Mouse (Mus musculus): ENCODE measurements around the gene Pdzd7. TPM values are rescaled to one million over a fixed set of nuclear protein-coding genes. Genes with fewer than 3 reads are reported as not detected.
A peak's percentile ranks its signal among the peaks of the same experiment; 100 is the strongest.

Pdzd7 gene
- polyA plus RNA-seq (2012; rRNA removed) (0.85 and 0.99 TPM in 2 replicates), polyA plus RNA-seq (2014; fragmentation: Nextera tagmentation; extraction: Ambion mirVana) (0.26 and 0.47 TPM in 2 replicates)

DNA sequence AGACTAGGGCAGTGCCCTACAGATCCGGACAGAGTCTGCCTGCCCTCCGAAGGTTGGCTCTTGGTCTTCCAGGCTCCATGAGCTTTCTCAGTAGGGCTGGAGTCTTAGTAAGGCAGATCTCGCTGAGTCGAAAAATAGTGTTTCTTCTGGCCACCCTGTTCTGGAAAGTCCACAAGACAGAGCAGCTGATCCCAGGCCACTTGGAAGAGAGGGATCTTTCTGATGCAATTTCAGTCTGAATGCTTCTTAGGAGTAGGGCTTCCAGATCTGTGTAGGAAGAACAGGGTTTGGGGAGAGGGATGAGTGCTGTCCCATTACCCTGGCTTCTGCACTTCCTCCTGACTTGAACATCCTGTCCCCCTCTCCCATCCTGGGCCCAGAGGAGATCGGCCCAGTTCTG lies at the start of gene Pdzd7:
Gene Pdzd7 (minus strand): TSS at position 67 of the 400 bp plus-strand sequence.
- WGBS: 80% methylated on average over 5 of the region's 5 CpGs
- Histone ChIP-seq H3K27me3 (ENCODE audit: control insufficient read depth, insufficient read depth, low read length) (peaks cover 20% of the 10 kb centered on the region), H3K4me2 (replicated peaks; ENCODE audit: low read depth, low read length, severe bottlenecking) (peak within 1 kb of the TSS; percentile 87), H3K9me3 (ENCODE audit: control insufficient read depth, low read length) (no peaks in the 10 kb centered on the region), H3K27ac (replicated peaks; ENCODE audit: low read depth, low read length) (no peak within 1 kb of the TSS), H3K4me1 (ENCODE audit: control insufficient read depth, insufficient read depth, low read length) (peaks cover 25% of the 10 kb centered on the region), H3K36me3 (ENCODE audit: control insufficient read depth, insufficient read depth, low read length) (0 out of 2 replicates have a peak, but pooled peaks cover 2% of the 10 kb centered on the region), H3K9ac (ENCODE audit: low read depth, low read length, severe bottlenecking) (peak within 1 kb of the TSS; percentile 59), H3K4me3 (replicated peaks; ENCODE audit: low read length) (peak within 1 kb of the TSS; percentile 49)
- DNase-seq (ENCODE audit: low spot score): no peak
- ATAC-seq (ENCODE audit: low FRiP score, low read depth): no peak
- no peak for TF ChIP-seq POLR2A (IDR thresholded peaks at IDR 0.05; ENCODE audit: borderline replicate concordance, extremely low read depth, insufficient read depth, insufficient read length)

GRCm38 (mm10) chr19:45081841-45082550 lies 36.5 kb upstream of the Pdzd7 start:
- Histone ChIP-seq H3K4me1 (ENCODE audit: control insufficient read depth, insufficient read depth, low read length) (peaks cover 33% of the 10 kb centered on the region), H3K9me3 (ENCODE audit: control insufficient read depth, low read length) (no peaks in the 10 kb centered on the region), H3K4me2 (replicated peaks; ENCODE audit: low read depth, low read length, severe bottlenecking) (no peak overlapping the region), H3K36me3 (ENCODE audit: control insufficient read depth, insufficient read depth, low read length) (no peaks in the 10 kb centered on the region), H3K27me3 (ENCODE audit: control insufficient read depth, insufficient read depth, low read length) (peaks cover 43% of the 10 kb centered on the region), H3K4me3 (replicated peaks; ENCODE audit: low read length) (no peak overlapping the region), H3K27ac (replicated peaks; ENCODE audit: low read depth, low read length) (no peak overlapping the region), H3K9ac (ENCODE audit: low read depth, low read length, severe bottlenecking) (no peak overlapping the region)
- no peak for TF ChIP-seq POLR2A (IDR thresholded peaks at IDR 0.05; ENCODE audit: borderline replicate concordance, extremely low read depth, insufficient read depth, insufficient read length)
- ATAC-seq (ENCODE audit: low FRiP score, low read depth): no peak
- DNase-seq (ENCODE audit: low spot score): peak; percentile 69
- WGBS: 23% methylated on average over 11 of the region's 11 CpGs

GRCm38 (mm10) chr19:45081279-45081678 lies 35.8 kb upstream of the Pdzd7 start:
- Histone ChIP-seq H3K9me3 (ENCODE audit: control insufficient read depth, low read length) (no peaks in the 10 kb centered on the region), H3K4me3 (replicated peaks; ENCODE audit: low read length) (peak overlapping the region; percentile 33; the same call in 1 of the 2 replicates), H3K9ac (ENCODE audit: low read depth, low read length, severe bottlenecking) (0 out of 2 replicates have a peak overlapping the region, but pooled peaks have one; percentile 12), H3K4me1 (ENCODE audit: control insufficient read depth, insufficient read depth, low read length) (peaks cover 39% of the 10 kb centered on the region), H3K27me3 (ENCODE audit: control insufficient read depth, insufficient read depth, low read length) (peaks cover 50% of the 10 kb centered on the region), H3K36me3 (ENCODE audit: control insufficient read depth, insufficient read depth, low read length) (no peaks in the 10 kb centered on the region), H3K4me2 (replicated peaks; ENCODE audit: low read depth, low read length, severe bottlenecking) (peak overlapping the region; percentile 62), H3K27ac (replicated peaks; ENCODE audit: low read depth, low read length) (no peak overlapping the region)
- ATAC-seq (ENCODE audit: low FRiP score, low read depth) (no peak), DNase-seq (ENCODE audit: low spot score) (peak; percentile 62)
- no peak for TF ChIP-seq POLR2A (IDR thresholded peaks at IDR 0.05; ENCODE audit: borderline replicate concordance, extremely low read depth, insufficient read depth, insufficient read length)
- 2% methylated on average over 5 of the region's 5 CpGs for WGBS

GRCm38 (mm10) chr19:45080711-45081110 lies 35.2 kb upstream of the Pdzd7 start:
- no peak for TF ChIP-seq POLR2A (IDR thresholded peaks at IDR 0.05; ENCODE audit: borderline replicate concordance, extremely low read depth, insufficient read depth, insufficient read length)
- Histone ChIP-seq H3K9ac (ENCODE audit: low read depth, low read length, severe bottlenecking) (0 out of 2 replicates have a peak overlapping the region, but pooled peaks have one; percentile 12), H3K36me3 (ENCODE audit: control insufficient read depth, insufficient read depth, low read length) (no peaks in the 10 kb centered on the region), H3K4me1 (ENCODE audit: control insufficient read depth, insufficient read depth, low read length) (peaks cover 45% of the 10 kb centered on the region), H3K27ac (replicated peaks; ENCODE audit: low read depth, low read length) (no peak overlapping the region), H3K4me3 (replicated peaks; ENCODE audit: low read length) (peak overlapping the region; percentile 33), H3K9me3 (ENCODE audit: control insufficient read depth, low read length) (no peaks in the 10 kb centered on the region), H3K4me2 (replicated peaks; ENCODE audit: low read depth, low read length, severe bottlenecking) (peak overlapping the region; percentile 62), H3K27me3 (ENCODE audit: control insufficient read depth, insufficient read depth, low read length) (peaks cover 52% of the 10 kb centered on the region)
- no peak for DNase-seq (ENCODE audit: low spot score)
- WGBS: 1% methylated on average over 17 of the region's 17 CpGs
- ATAC-seq (ENCODE audit: low FRiP score, low read depth): no peak

DNA sequence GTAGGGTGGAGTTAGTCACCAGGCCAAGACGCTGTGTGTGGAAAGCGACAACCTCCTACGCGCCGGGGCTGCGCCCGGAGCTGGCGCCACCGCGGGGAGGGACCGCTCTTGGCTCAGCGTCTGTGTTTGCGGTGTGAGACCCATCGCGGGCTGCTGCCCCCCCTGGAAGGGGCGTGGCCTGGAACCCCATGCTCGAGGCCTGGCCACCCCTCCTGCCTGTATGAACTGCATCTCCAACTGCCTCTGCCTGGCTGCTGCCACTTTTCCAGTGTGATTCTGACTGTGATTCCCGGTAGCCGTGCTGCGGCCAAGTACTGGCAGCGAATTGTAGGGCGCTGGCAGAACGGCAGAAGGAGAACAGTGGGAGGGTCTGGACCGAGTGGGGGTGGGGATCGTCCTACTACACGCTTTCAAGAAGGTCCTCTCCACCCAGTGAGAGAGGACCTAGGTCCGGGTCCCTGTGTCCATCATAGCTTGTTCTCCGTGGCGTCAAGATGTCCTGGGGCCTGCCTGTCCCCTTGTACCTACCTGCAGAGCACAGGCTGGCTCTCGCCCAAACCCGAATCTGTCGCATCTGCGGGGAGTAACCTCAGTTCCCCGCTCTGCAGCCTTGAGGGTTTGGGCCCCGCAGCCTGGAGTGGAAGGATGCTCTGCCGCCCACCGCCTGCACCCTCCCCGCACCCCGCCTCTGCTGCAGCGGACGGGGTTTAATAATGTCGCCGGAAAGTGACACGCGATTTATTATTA lies 34.4 kb upstream of the Pdzd7 start:
- H3K9me3 ChIP-seq (ENCODE audit: control insufficient read depth, low read length): no peaks in the 10 kb centered on the region
- peak overlapping the region; percentile 3; the same call in 1 of the 2 replicates for H3K27ac ChIP-seq (replicated peaks; ENCODE audit: low read depth, low read length)
- no peaks in the 10 kb centered on the region for H3K36me3 ChIP-seq (ENCODE audit: control insufficient read depth, insufficient read depth, low read length)
- H3K27me3 ChIP-seq (ENCODE audit: control insufficient read depth, insufficient read depth, low read length): peaks cover 58% of the 10 kb centered on the region
- ATAC-seq (ENCODE audit: low FRiP score, low read depth) (no peak), DNase-seq (ENCODE audit: low spot score) (peak; percentile 55)
- H3K9ac ChIP-seq (ENCODE audit: low read depth, low read length, severe bottlenecking): peak overlapping the region; percentile 28; the same call in 1 of the 2 replicates
- no peak for TF ChIP-seq POLR2A (IDR thresholded peaks at IDR 0.05; ENCODE audit: borderline replicate concordance, extremely low read depth, insufficient read depth, insufficient read length)
- H3K4me2 ChIP-seq (replicated peaks; ENCODE audit: low read depth, low read length, severe bottlenecking): peak overlapping the region; percentile 62
- under 1% methylated on average over 45 of the region's 45 CpGs for WGBS
- H3K4me3 ChIP-seq (replicated peaks; ENCODE audit: low read length): peak overlapping the region; percentile 33
- peaks cover 48% of the 10 kb centered on the region for H3K4me1 ChIP-seq (ENCODE audit: control insufficient read depth, insufficient read depth, low read length)

Data from limb, embryonic 14.5 days (tissue).